Mouse (Mus musculus) heart, embryonic 16.5 days (tissue): ENCODE measurements around the gene Phf21a. TPM values are rescaled to one million over a fixed set of nuclear protein-coding genes. Genes with fewer than 3 reads are reported as not detected.

ENCODE experiments used
- ATAC-seq: fragments of 200-750 bp; cut with Nextera tagmentation; replicated peaks from 2 replicates; pipeline ENCODE4 v1.8.0; 2017; ENCODE audit warnings: moderate number of reproducible peaks; ENCODE audit not compliant: insufficient read depth, low FRiP score; ENCODE audit errors: extremely low read depth
- H3K27ac ChIP-seq: fragments of 300-500 bp; sonication (generic); 2 replicates; pipeline ENCODE4 v1.5.1; 2014; ENCODE audit warnings: mild to moderate bottlenecking, low read length, control low read depth, moderate library complexity
- H3K27me3 ChIP-seq: fragments of 300-500 bp; sonication (generic); 2 replicates; pipeline ENCODE4 v1.6.1; 2014; ENCODE audit warnings: low read length, mixed read lengths; ENCODE audit not compliant: control insufficient read depth, insufficient read depth
- H3K36me3 ChIP-seq: fragments of 300-500 bp; sonication (generic); 2 replicates; pipeline ENCODE4 v1.6.1; 2014; ENCODE audit not compliant: control insufficient read depth, insufficient read depth
- H3K4me1 ChIP-seq: fragments of 300-500 bp; sonication (generic); 2 replicates; pipeline ENCODE4 v1.6.1; 2014; ENCODE audit warnings: low read length, mixed read lengths; ENCODE audit not compliant: control insufficient read depth, insufficient read depth
- H3K4me2 ChIP-seq: fragments of 300-500 bp; sonication (generic); 2 replicates; pipeline ENCODE4 v1.6.1; 2014; ENCODE audit warnings: low read depth, mild to moderate bottlenecking, control low read depth, low read length
- H3K4me3 ChIP-seq: fragments of 300-500 bp; sonication (generic); 2 replicates; pipeline ENCODE4 v1.5.1; 2014; ENCODE audit warnings: mild to moderate bottlenecking, control low read depth, low read length
- H3K9ac ChIP-seq: fragments of 300-500 bp; sonication (generic); 2 replicates; pipeline ENCODE4 v1.6.1; 2014; ENCODE audit warnings: low read length, control low read depth
- H3K9me3 ChIP-seq: fragments of 300-500 bp; sonication (generic); replicated peaks from 2 replicates; pipeline ENCODE4 v1.6.1; 2016; ENCODE audit warnings: low read length; ENCODE audit not compliant: control insufficient read depth
- WGBS: fragments of 180-500 bp; shearing (Covaris S2); extraction: QIAGEN DNeasy Blood & Tissue Kit; methylation state at CpG from one replicate; pipeline ENCODE4 v1.1.7; 2014; 5-methylcytosine and 5-hydroxymethylcytosine counted together
- polyA plus RNA-seq: library from polyadenylated mRNA; unstranded; fragments of >200 nt; fragmentation: Nextera tagmentation; extraction: Ambion mirVana; gene quantifications from 2 replicates; pipeline ENCODE4 v1.2.1, GENCODE M21; 2015

The Phf21a gene
- polyA plus RNA-seq, 1 experiment from 2014 or later, result 17.1 TPM

- no peak overlapping the region for H3K4me3 ChIP-seq
- no peaks in the 10 kb centered on the region for H3K4me1 ChIP-seq
- H3K4me2 ChIP-seq, result no peak overlapping the region
- no peak overlapping the region for H3K27ac ChIP-seq
- H3K9me3 ChIP-seq, result no peaks in the 10 kb centered on the region
- 94% methylated on average over 2 of the region's 2 CpGs for WGBS
- H3K9ac ChIP-seq, result no peak overlapping the region
- no peaks in the 10 kb centered on the region for H3K27me3 ChIP-seq
- ATAC-seq, result no peak
- peaks cover 12% of the 10 kb centered on the region for H3K36me3 ChIP-seq
Measured at GRCm38 (mm10) chr2:92247711-92248110, 154.8 kb downstream of the Phf21a start.

DNA sequence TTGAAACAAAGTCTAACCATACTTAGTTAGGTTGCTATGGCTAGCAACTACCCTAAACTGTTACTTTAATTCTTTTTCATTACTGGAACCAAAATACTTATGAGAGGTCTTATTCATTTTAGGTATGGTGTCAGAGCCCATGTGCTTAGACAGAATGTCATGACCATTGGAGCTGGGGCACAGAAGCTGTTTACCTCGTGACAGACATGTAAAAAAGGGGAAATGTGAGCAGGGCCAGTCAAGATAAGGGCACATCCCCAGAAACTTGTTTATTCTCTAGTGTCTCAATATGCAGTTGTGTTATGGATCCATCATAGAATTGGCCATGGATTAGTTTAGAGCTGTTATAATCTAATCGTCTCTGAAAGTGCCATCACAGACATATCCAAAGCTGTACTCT is 157.6 kb downstream of the Phf21a start:
- Histone ChIP-seq H3K4me3 (no peak overlapping the region), H3K4me1 (no peaks in the 10 kb centered on the region), H3K36me3 (peaks cover 9% of the 10 kb centered on the region), H3K27me3 (no peaks in the 10 kb centered on the region), H3K9ac (no peak overlapping the region), H3K9me3 (no peaks in the 10 kb centered on the region), H3K4me2 (no peak overlapping the region), H3K27ac (no peak overlapping the region)
- 73% methylated on average over 2 of the region's 2 CpGs for whole genome bisulfite sequencing
- no peak for ATAC-seq

GRCm38 (mm10) chr2:92253777-92254176 is 160.9 kb downstream of the Phf21a start:
- H3K9me3 ChIP-seq, result no peaks in the 10 kb centered on the region
- H3K27me3 ChIP-seq, result no peaks in the 10 kb centered on the region
- no peak overlapping the region for H3K27ac ChIP-seq
- H3K36me3 ChIP-seq, result peaks cover 3% of the 10 kb centered on the region; the same call in 1 of the 2 replicates
- H3K4me1 ChIP-seq, result peaks cover 3% of the 10 kb centered on the region; the same call in 1 of the 2 replicates
- H3K4me3 ChIP-seq, result no peak overlapping the region
- no peak for ATAC-seq
- WGBS, result 76% methylated on average over 5 of the region's 5 CpGs
- no peak overlapping the region for H3K4me2 ChIP-seq
- H3K9ac ChIP-seq, result no peak overlapping the region

DNA sequence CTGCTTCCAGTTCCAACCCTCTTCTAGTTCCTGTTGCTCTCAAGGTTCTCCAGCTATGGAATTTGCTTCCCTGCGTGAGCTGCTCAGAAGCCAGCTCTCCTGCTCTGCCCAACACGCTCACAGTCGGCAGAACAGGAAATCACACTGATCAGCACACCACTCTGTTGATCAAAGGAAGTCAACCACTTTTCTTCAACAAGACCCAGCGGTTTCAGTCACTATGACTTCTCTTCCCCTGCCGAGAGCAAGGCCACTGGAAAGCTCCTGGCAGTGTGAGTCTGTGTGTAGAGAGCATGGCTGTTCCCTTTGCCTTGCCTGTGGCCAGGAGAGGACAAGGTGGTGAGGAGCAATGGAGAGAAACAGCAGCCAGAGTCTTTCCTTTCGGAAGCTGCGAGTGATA is 163.2 kb downstream of the Phf21a start:
- peaks cover 3% of the 10 kb centered on the region; the same call in 1 of the 2 replicates for H3K36me3 ChIP-seq

DNA sequence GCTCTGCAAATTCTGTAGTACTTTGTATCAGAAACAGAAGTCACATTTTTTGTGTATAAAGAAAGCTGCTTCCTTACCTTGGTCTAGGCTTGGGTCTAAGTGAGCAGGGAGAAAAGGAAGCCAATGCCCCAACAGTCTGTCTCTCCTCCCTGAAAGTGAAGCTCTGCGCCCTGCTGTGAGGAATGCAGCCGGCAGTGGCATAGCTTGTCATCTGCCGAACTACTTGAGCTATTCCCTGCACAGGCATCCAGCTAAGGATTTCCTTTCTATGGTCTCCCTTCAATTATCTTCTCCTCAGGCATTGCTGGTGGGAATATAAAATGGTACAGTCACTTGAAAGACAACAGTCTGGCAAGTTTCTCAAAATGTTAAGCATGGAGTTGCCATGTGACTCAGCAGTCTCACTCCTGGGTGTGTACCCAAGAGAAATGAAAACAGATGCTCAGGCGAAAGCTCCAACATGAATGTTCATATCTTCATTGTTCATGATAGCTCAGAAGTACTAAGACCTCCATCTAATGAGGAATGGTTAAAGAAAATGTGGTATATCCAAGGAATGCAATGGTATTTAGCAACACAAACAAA is 164.5 kb downstream of the Phf21a start:
- no peak overlapping the region for H3K27ac ChIP-seq
- no peak overlapping the region for H3K4me2 ChIP-seq
- H3K36me3 ChIP-seq, result no peaks in the 10 kb centered on the region
- 41% methylated on average over 4 of the region's 4 CpGs for WGBS
- H3K9ac ChIP-seq, result no peak overlapping the region
- H3K4me3 ChIP-seq, result no peak overlapping the region
- peaks cover 6% of the 10 kb centered on the region for H3K4me1 ChIP-seq
- H3K9me3 ChIP-seq, result no peaks in the 10 kb centered on the region
- H3K27me3 ChIP-seq, result no peaks in the 10 kb centered on the region
- ATAC-seq, result no peak

More for the DNA sequence above, 163.2 kb downstream of the Phf21a start:
- Histone ChIP-seq H3K27ac (no peak overlapping the region), H3K9ac (no peak overlapping the region), H3K9me3 (no peaks in the 10 kb centered on the region), H3K4me2 (no peak overlapping the region), H3K27me3 (no peaks in the 10 kb centered on the region), H3K4me3 (no peak overlapping the region), H3K4me1 (peaks cover 6% of the 10 kb centered on the region)
- 58% methylated on average over 7 of the region's 7 CpGs for WGBS
- peak; percentile 45 for ATAC-seq

GRCm38 (mm10) chr2:92259924-92260323 is 167.0 kb downstream of the Phf21a start:
- Histone ChIP-seq H3K9me3 (no peaks in the 10 kb centered on the region), H3K27me3 (no peaks in the 10 kb centered on the region), H3K4me2 (no peak overlapping the region), H3K36me3 (no peaks in the 10 kb centered on the region), H3K4me3 (no peak overlapping the region), H3K9ac (no peak overlapping the region), H3K4me1 (peaks cover 6% of the 10 kb centered on the region), H3K27ac (no peak overlapping the region)
- ATAC-seq, result no peak
- WGBS, result 45% methylated on average over 2 of the region's 2 CpGs

DNA sequence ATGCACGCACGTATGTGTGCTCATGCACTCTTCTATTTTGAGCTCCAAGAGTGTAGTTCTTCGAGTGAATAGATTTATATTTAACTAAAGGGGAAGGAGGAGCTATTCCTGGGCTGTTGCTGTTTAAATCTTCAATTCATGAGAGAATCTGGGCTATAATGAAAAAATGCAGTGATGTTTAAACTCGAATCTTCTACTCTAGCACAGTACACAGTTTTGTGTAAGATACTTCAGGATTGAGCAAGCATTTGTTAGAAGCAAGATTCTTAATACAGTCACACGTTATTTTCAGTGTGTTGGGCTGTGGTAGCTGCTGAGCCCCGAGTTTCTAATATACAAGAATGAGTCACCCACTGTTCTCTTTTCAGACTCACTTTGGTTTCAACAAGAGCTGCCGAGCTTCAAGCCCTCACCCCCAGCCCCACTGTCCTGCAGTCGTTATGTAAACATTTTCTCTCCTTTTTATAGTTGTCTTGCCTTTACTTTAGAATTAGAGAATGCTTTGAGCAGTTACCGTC is 173.2 kb downstream of the Phf21a start:
- H3K4me2 ChIP-seq, result no peak overlapping the region
- H3K4me1 ChIP-seq, result peaks cover 2% of the 10 kb centered on the region; the same call in 1 of the 2 replicates
- no peak overlapping the region for H3K9ac ChIP-seq
- no peaks in the 10 kb centered on the region for H3K27me3 ChIP-seq
- no peaks in the 10 kb centered on the region for H3K9me3 ChIP-seq
- 66% methylated on average over 9 of the region's 9 CpGs for WGBS
- ATAC-seq, result no peak
- H3K36me3 ChIP-seq, result no peaks in the 10 kb centered on the region; the same call in 1 of the 2 replicates
- H3K4me3 ChIP-seq, result no peak overlapping the region
- no peak overlapping the region for H3K27ac ChIP-seq

GRCm38 (mm10) chr2:92269227-92269626 is 176.3 kb downstream of the Phf21a start:
- Histone ChIP-seq H3K36me3 (no peaks in the 10 kb centered on the region; the same call in 1 of the 2 replicates), H3K9me3 (no peaks in the 10 kb centered on the region), H3K4me1 (peaks cover 15% of the 10 kb centered on the region), H3K9ac (no peak overlapping the region), H3K27ac (no peak overlapping the region), H3K27me3 (no peaks in the 10 kb centered on the region), H3K4me3 (no peak overlapping the region), H3K4me2 (no peak overlapping the region)
- WGBS, result 77% methylated on average over 5 of the region's 5 CpGs
- no peak for ATAC-seq

DNA sequence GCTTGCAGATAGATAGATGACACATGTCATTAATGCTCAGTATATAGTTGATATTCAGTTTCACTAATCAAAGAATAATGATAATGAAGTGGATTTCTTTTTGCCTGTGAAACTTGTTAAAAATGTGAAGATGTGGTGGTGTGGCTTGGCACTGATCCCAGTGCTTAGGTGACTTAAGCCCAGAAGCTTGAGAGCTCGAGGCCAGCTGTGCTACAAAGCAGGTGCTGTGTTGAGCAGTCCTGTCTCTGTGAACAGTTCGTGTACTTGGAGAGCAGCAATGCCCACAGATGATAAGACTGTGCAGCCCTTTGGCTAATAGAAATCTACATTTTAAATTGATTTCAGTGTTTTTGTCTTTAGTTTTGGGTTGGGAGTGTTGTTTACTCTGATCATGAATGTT is 179.6 kb downstream of the Phf21a start:
- H3K27me3 ChIP-seq, result no peaks in the 10 kb centered on the region
- H3K9ac ChIP-seq, result no peak overlapping the region
- H3K9me3 ChIP-seq, result no peaks in the 10 kb centered on the region
- no peaks in the 10 kb centered on the region; the same call in 1 of the 2 replicates for H3K36me3 ChIP-seq
- H3K27ac ChIP-seq, result no peak overlapping the region
- peaks cover 13% of the 10 kb centered on the region for H3K4me1 ChIP-seq
- 22% methylated on average over 2 of the region's 2 CpGs for WGBS
- no peak overlapping the region for H3K4me2 ChIP-seq
- no peak overlapping the region for H3K4me3 ChIP-seq
- no peak for ATAC-seq
